Mouse (Mus musculus) embryonic facial prominence, embryonic 12.5 days (tissue): ENCODE results near the gene Inhbb. TPM values are rescaled to one million over a fixed set of nuclear protein-coding genes. Genes with fewer than 3 reads are reported as not detected.

Experiments used
- polyA plus RNA-seq: library from polyadenylated mRNA; unstranded; fragments of >200 nt; fragmentation: Nextera tagmentation; extraction: Ambion mirVana; gene quantifications from 2 replicates; pipeline ENCODE4 v1.2.1, GENCODE M21; 2016

Inhbb gene
- polyA plus RNA-seq, 1 experiment from 2014 or later = 0.37 TPM

Other genes with a start within 250 kb of the Inhbb start
- 128 and 131 TPM in 2 replicates for gene Ralb, start 82.5 kb upstream of the Inhbb start, polyA plus RNA-seq
- gene Tmem185b, start 103.9 kb upstream of the Inhbb start, polyA plus RNA-seq = 26.0 and 27.2 TPM in 2 replicates
- 17.6 and 19.7 TPM in 2 replicates for gene Epb41l5, start 226.8 kb upstream of the Inhbb start, polyA plus RNA-seq